Mouse (Mus musculus): ENCODE measurements around the gene Tor1b. TPM values are rescaled to one million over a fixed set of nuclear protein-coding genes. Genes with fewer than 3 reads are reported as not detected.

Gene Tor1b
- total and polyA plus RNA-seq, 3 experiments: 23.1 to 31.1 (median 25.3) TPM

DNA sequence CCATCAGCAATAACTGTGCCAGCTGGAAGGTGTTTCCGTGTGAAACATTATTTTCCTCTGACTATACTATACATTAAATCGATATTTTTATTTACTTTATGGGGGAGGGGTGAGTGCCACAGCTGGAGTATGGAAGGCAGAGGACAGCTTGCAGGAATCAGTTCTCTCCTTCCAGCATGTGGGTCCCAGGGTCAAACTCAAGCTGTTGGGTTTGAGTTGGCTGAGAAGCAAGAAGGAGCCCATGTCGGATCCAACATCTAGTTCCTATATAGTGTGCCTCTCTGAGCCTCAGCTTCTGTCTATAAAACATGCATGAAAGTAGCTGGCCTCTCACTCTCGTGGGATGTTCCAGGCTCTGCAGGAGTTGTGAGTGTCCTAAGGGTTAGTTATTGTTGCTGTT lies 26.4 kb upstream of the Tor1b start:
- no peak overlapping the region for H3K4me3 ChIP-seq (replicated peaks in 1 of 3; ENCODE audit: low read depth in 2 of 3, low read length in 2 of 3, poor library complexity in 1 of 3)
- no peak overlapping the region for H3K4me2 ChIP-seq (ENCODE audit: insufficient read depth, low read depth, poor library complexity, severe bottlenecking)
- H3K27ac ChIP-seq (ENCODE audit: insufficient read depth, low read depth): no peak overlapping the region
- no peak for DNase-seq (ENCODE audit: extremely low read depth)
- H3K9me3 ChIP-seq (replicated peaks; ENCODE audit: low read length): no peaks in the 10 kb centered on the region
- no peaks in the 10 kb centered on the region for H3K79me2 ChIP-seq (replicated peaks; ENCODE audit: control insufficient read depth, extremely low read depth, insufficient read depth, poor library complexity, severe bottlenecking)
- dilution Hi-C loops (cut with MboI; ENCODE audit: extremely low pct_ligation_motif_present, extremely low pct_unique_long_range_greater_than_20kb, low sequenced_read_pairs) (no loop called here), in situ Hi-C loops (cut with MboI; ENCODE audit: low pct_ligation_motif_present, low pct_unique_long_range_greater_than_20kb, low sequenced_read_pairs) (no loop called here)
- H3K4me1 ChIP-seq (ENCODE audit: control insufficient read depth in 1 of 2, insufficient read depth in 2 of 2): peaks cover 21 to 32% of the 10 kb centered on the region in 2 experiments
- TF ChIP-seq JUN (IDR thresholded peaks at IDR 0.05; ENCODE audit: insufficient read depth, low read depth, low read length) (no peak), E2F4 (IDR thresholded peaks at IDR 0.05; ENCODE audit: insufficient replicate concordance, low read depth, low read length) (no peak), MEF2A (IDR thresholded peaks at IDR 0.05; ENCODE audit: borderline replicate concordance, low read depth, low read length) (no peak), CHD1 (IDR thresholded peaks at IDR 0.05; ENCODE audit: low read depth, low read length) (no peak), RAD21 (IDR thresholded peaks at IDR 0.05; ENCODE audit: low read depth, low read length) (no peak), RCOR1 (conservative IDR thresholded peaks at IDR 0.05; ENCODE audit: low read depth, low read length) (no peak), TBP (conservative IDR thresholded peaks at IDR 0.05; ENCODE audit: low read depth, low read length) (no peak), MYC (IDR thresholded peaks at IDR 0.05; ENCODE audit: low read depth, low read length) (no peak), ZKSCAN1 (IDR thresholded peaks at IDR 0.05; ENCODE audit: borderline replicate concordance, low read depth, low read length) (no peak), MAZ (IDR thresholded peaks at IDR 0.05; ENCODE audit: low read depth, low read length) (no peak), POLR2A (IDR thresholded peaks at IDR 0.05; ENCODE audit: low read depth, low read length) (no peak), UBTF (IDR thresholded peaks at IDR 0.05; ENCODE audit: low read depth, low read length) (no peak), ZNF384 (IDR thresholded peaks at IDR 0.05; ENCODE audit: low read depth, low read length) (no peak), ETS1 (conservative IDR thresholded peaks at IDR 0.05; ENCODE audit: low read depth, low read length) (no peak), CTCF (conservative IDR thresholded peaks at IDR 0.05 in 1 of 2, IDR thresholded peaks at IDR 0.05 in 1 of 2; ENCODE audit: low read depth in 2 of 2, low read length in 2 of 2) (no peak), PAX5 (IDR thresholded peaks at IDR 0.05; ENCODE audit: low read length) (no peak), USF1 (IDR thresholded peaks at IDR 0.05; ENCODE audit: low read depth, low read length) (no peak), MAX (IDR thresholded peaks at IDR 0.05; ENCODE audit: low read length) (no peak), HCFC1 (IDR thresholded peaks at IDR 0.05; ENCODE audit: low read depth, low read length) (no peak), USF2 (conservative IDR thresholded peaks at IDR 0.05; ENCODE audit: low read depth, low read length) (no peak)
- no peak overlapping the region for H3K9ac ChIP-seq (ENCODE audit: insufficient read depth, low read depth)
- H3K36me3 ChIP-seq (replicated peaks in 1 of 2; ENCODE audit: control insufficient read depth in 1 of 2, insufficient read depth in 1 of 2, low read length in 1 of 2): peaks cover 0 to 3% of the 10 kb centered on the region in 2 experiments
- peaks cover 2% of the 10 kb centered on the region for H3K27me3 ChIP-seq (replicated peaks)

DNA sequence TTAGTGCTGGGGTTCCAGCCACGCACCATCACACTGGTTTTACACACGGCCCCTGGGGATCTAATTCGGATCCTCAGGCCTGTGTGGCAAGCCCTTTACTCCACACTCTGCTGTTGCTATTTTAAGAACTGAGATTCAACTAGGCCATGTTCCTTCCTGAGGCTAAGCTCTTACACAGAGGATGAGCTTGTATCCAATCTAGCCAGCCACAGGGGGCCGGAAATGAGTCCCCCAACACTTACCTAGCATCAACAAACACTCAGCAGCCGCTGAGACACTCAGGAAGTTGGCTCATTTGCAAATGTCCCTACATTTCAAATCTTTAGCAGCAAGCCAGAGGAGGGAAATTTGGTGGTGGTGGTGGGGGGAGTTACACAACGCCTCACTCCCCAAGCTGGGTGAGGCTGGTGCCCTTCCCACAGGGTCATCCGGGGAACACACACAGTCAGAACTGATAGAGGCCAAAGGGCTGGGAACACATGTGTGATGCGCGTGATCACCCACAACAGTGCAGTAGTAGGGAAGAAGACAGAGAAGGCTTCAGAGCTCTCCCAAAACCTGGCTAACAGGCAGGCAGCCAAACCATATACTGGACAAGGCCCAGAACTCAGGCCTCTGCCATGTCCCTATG lies 25.5 kb upstream of the Tor1b start:
- in situ Hi-C loops (cut with MboI; ENCODE audit: low pct_ligation_motif_present, low pct_unique_long_range_greater_than_20kb, low sequenced_read_pairs) (no loop called here), dilution Hi-C loops (cut with MboI; ENCODE audit: extremely low pct_ligation_motif_present, extremely low pct_unique_long_range_greater_than_20kb, low sequenced_read_pairs) (no loop called here)
- 0 out of 2 replicates have a peak overlapping the region, but pooled peaks have one; percentile 3 for H3K9ac ChIP-seq (ENCODE audit: insufficient read depth, low read depth)
- peaks cover 2% of the 10 kb centered on the region for H3K27me3 ChIP-seq (replicated peaks)
- no peaks in the 10 kb centered on the region for H3K79me2 ChIP-seq (replicated peaks; ENCODE audit: control insufficient read depth, extremely low read depth, insufficient read depth, poor library complexity, severe bottlenecking)
- H3K9me3 ChIP-seq (replicated peaks; ENCODE audit: low read length): peaks cover 2% of the 10 kb centered on the region
- peak overlapping the region; percentile 11; the same call in 1 of the 2 replicates for H3K27ac ChIP-seq (ENCODE audit: insufficient read depth, low read depth)
- no peak overlapping the region for H3K4me3 ChIP-seq (replicated peaks in 1 of 3; ENCODE audit: low read depth in 2 of 3, low read length in 2 of 3, poor library complexity in 1 of 3)
- H3K4me1 ChIP-seq (ENCODE audit: control insufficient read depth in 1 of 2, insufficient read depth in 2 of 2): peaks cover 25 to 37% of the 10 kb centered on the region in 2 experiments
- peak; percentile 60 for DNase-seq (ENCODE audit: extremely low read depth)
- H3K36me3 ChIP-seq (replicated peaks in 1 of 2; ENCODE audit: control insufficient read depth in 1 of 2, insufficient read depth in 1 of 2, low read length in 1 of 2): peaks cover 0 to 3% of the 10 kb centered on the region in 2 experiments
- TF ChIP-seq SMC3 (IDR thresholded peaks at IDR 0.05; ENCODE audit: low read depth, low read length) (no peak), BHLHE40 (IDR thresholded peaks at IDR 0.05; ENCODE audit: low read depth, low read length) (peak; percentile 1; the same call in 1 of the 2 replicates)
- peak overlapping the region; percentile 43 for H3K4me2 ChIP-seq (ENCODE audit: insufficient read depth, low read depth, poor library complexity, severe bottlenecking)
